Mouse (Mus musculus) layer of hippocampus, adult 2 months (tissue): ENCODE data around the gene Iqcf1. TPM values are rescaled to one million over a fixed set of nuclear protein-coding genes. Genes with fewer than 3 reads are reported as not detected.
A peak's percentile ranks its signal among the peaks of the same experiment; 100 is the strongest.

Source experiments
- DNase-seq, 2 experiments: peaks; one replicate each; pipeline ENCODE4 v3.0.0; 2022; ENCODE audit warnings: low spot score in 2 of 2
- H3K27ac ChIP-seq: fragments of 200-600 bp; 2 replicates; pipeline ENCODE4 v1.8.1; 2022
- H3K4me3 ChIP-seq: fragments of 200-600 bp; 2 replicates; pipeline ENCODE4 v1.8.1; 2022; ENCODE audit warnings: mild to moderate bottlenecking
- CTCF ChIP-seq: fragments of 200-600 bp; conservative IDR thresholded peaks from 2 replicates; pipeline ENCODE4 v1.8.1; 2022; ENCODE audit warnings: antibody characterized with exemption, mild to moderate bottlenecking, moderate library complexity
- long read RNA-seq, 2 experiments: library from polyadenylated mRNA; stranded (forward); transcript quantifications; one replicate each; pipeline ENCODE4 v2.0.0; 2021; ENCODE audit warnings: borderline mapping rate in 2 of 2
- total RNA-seq, 2 experiments: library from RNA; stranded (reverse); gene quantifications; 2 replicates each; pipeline ENCODE4 v1.2.3; 2021

Gene Iqcf1
- not detected for total RNA-seq
- long read RNA-seq, experiment 1 = 0 reads
- long read RNA-seq, experiment 2 = 0 reads

DNA sequence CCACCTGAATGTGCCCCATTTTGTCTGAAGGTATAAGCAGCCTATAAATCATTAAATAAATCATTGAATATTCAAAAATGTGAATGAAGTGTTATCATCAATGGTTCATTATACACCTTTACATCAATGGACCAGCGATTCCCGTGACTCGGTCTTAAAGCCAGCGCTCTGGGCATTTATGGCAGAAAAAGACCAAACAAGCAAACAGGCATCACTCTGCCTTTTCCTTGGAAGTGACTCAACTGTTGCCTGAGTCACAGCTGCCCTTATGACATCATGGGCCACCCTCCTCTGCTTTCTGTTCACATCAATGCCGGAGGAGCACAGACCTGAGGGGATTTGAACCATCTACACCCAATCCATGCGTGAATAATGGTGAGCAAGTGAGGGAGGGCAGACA is at the start of gene Iqcf1:
Gene Iqcf1 (plus strand): TSS at position 301 of the 400 bp plus-strand sequence.
- no peak for TF ChIP-seq CTCF
- DNase-seq = no peak
- no peak within 1 kb of the TSS for H3K27ac ChIP-seq
- H3K4me3 ChIP-seq = no peak within 1 kb of the TSS

DNA sequence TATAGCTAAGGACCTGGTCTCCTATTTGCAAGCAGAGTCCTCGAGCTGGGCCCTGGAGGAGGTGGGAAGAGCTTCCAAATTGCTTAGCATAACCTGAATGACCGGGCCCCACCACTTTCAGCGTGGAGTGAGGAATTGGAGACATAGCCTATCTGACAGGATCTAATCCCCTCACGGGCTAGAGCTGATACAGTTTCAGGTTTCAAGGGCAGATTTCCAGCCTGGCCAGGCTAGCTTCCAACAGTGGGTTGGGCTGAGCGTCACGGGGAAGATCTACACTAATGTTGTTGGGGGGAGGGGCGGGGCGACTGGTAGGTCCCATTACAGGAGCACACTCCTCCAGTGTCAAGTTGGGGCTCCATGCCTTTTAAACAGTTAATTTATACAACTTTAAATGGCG is 49.1 kb upstream of the Iqcf1 start:
- no peak for TF ChIP-seq CTCF
- no peak for DNase-seq
- Histone ChIP-seq H3K27ac (no peak overlapping the region; the same call in 1 of the 2 replicates), H3K4me3 (no peak overlapping the region)

DNA sequence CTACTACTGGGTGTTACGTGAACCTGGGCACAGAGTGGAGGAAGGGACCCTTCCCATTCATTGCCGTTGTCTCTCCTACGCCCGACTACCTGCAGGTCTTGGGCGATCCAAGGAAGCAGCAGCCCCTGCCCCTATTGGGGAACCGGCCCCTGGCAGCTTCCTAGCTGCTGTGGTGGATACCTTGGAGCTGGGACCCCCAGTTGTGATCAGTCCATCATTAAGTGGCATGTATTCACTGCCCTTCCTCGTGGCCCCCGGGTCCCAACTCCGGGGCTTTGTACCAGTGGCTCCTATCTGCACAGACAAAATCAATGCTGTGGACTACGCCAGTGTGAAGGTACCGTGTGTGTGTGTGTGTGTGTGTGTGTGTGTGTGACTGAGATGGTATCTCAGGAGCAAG is 48.5 kb upstream of the Iqcf1 start:
- TF ChIP-seq CTCF = no peak
- no peak overlapping the region for H3K4me3 ChIP-seq
- no peak for DNase-seq
- no peak overlapping the region for H3K27ac ChIP-seq

DNA sequence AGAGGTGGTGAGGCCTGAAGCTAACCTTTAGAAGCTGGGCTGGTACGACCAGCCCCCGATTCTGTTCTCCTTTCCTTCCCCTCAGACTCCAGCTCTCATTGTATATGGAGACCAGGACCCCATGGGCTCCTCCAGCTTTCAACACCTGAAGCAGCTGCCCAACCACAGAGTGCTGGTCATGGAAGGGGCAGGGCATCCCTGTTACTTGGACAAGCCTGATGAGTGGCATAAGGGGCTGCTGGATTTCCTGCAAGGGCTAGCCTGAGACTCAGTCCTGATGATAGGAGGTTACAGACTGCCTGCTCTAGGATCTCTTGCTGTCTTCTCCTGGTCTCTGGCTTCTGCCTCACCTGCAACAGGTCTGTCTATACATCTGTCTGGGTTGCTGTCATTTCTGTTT is 47.9 kb upstream of the Iqcf1 start:
- no peak for TF ChIP-seq CTCF
- no peak overlapping the region for H3K4me3 ChIP-seq
- DNase-seq = no peak
- H3K27ac ChIP-seq = no peak overlapping the region

DNA sequence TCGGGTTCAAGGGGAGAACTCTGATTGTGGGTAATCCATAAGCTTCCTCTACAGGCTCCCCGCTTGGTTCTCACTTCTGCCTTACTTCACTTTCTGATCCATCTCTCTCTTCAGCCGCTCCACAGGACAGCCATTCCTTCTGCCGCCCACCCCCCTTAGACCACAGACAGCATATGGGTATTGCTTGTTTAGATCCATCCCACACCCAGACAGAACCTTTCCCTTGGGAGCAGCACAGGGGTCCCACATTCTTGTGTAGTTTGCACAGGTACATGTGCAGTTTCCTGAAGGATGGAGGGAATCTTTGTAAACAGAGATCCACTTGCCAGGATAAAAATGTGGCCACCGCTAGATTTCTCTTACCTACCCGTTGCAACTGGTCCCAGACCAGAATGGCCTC is 47.4 kb upstream of the Iqcf1 start:
- Histone ChIP-seq H3K4me3 (peak overlapping the region; percentile 71; the same call in 1 of the 2 replicates), H3K27ac (peak overlapping the region; percentile 97; the same call in 1 of the 2 replicates)
- no peak for DNase-seq
- no peak for TF ChIP-seq CTCF

DNA sequence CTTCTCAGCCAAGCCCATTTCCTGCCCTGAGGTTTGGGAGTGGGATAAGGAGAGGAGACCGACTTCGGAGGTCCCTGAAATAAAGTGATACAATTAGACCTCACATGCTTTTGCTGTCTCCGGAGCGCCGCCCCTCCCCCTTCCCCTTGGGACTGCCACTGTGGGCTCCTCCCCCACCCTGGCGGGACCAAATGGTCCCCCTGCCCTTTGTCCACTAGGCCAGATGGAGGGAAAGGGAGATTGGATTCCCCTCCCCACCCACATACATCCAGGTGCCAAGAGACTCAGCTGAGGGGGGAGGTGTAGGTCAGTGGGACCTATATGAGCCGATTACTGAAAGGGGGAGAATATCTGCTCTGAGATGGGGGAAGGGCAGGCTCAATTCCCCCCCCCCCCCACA is 46.9 kb upstream of the Iqcf1 start:
- Histone ChIP-seq H3K4me3 (peak overlapping the region; percentile 71), H3K27ac (peak overlapping the region; percentile 97)
- DNase-seq = no peak
- TF ChIP-seq CTCF = no peak

DNA sequence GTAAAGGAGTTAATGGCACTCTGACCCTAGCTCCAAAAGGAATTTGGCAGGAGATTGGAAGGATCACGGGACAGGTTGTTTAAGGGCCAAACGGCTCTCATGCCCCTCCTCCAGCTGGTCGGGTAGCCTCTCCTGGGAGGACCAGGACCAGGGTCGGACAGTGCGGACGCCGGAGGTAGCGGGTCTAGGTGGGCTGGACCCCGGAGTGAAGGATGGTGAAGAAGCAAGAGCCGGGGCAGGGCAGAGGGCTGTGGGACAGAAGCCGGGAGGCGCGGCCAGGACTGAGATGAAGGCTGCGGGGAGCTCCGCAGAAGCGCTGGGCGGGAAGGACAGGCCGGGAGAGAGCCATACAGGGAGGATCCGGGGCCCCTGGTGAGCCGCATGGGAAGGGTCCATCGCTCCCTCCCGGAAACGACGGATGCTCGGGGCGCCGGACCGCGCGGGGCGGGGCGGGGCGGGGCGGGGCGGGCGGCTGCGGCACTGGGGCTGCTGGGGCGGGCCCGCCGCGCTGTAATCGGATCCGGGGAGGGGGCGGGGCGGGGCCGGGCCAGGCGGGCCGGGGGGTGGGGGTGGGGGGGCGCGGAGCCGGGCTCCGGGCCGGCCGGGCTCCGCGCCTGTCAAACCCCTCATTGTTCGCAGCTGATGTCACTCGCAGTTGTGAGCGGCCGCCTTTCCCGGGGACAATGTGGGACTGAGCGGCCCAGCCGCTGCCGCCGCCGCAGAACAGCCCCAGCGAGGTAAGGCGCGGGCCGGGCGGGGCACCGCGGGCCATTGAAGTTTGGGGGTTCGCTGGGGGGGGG is 46.3 kb upstream of the Iqcf1 start, which contains the start of gene Pcbp4:
Gene Pcbp4 (plus strand): TSS at position 21 of the 800 bp plus-strand sequence.
- DNase-seq = peak in 1 of 2 experiments; percentile 58
- peak within 1 kb of the TSS; percentile 72 for H3K4me3 ChIP-seq
- TF ChIP-seq CTCF = no peak
- H3K27ac ChIP-seq = peak within 1 kb of the TSS; percentile 97

DNA sequence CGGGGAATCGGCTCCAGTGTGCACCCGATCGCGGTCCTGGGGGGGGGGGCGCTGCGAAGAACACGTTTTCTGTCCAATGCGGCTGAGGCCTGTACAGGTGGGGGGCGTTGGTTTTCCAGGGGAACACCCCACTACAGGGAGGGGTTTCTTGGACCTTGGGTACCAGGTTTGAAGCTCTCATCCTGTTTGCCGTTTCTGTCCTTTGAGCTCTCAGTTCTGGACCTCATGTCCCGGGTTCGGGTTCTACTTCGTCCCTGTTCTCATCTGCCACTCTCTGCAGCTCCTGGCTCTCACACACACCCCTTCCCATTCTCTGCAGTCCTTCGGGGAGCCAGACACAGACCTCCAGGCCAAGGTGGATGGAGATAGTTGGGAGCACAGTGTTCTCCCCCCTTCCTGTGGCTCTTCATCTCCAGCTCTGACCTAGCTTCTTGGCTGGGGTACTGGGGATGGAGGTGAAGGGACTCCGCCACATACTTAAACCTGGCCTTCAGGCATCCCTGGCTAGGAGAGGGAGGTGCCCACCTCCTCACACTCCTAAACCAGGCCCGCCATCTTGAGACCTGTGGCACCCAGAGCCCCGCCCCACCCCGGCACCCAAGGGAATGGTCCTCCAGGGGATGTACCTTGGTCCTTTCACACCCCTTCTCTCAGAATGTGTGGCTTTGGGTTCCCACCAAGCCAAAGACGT is 45.6 kb upstream of the Iqcf1 start:
- H3K27ac ChIP-seq = peak overlapping the region; percentile 93
- no peak for DNase-seq
- no peak for TF ChIP-seq CTCF

DNA sequence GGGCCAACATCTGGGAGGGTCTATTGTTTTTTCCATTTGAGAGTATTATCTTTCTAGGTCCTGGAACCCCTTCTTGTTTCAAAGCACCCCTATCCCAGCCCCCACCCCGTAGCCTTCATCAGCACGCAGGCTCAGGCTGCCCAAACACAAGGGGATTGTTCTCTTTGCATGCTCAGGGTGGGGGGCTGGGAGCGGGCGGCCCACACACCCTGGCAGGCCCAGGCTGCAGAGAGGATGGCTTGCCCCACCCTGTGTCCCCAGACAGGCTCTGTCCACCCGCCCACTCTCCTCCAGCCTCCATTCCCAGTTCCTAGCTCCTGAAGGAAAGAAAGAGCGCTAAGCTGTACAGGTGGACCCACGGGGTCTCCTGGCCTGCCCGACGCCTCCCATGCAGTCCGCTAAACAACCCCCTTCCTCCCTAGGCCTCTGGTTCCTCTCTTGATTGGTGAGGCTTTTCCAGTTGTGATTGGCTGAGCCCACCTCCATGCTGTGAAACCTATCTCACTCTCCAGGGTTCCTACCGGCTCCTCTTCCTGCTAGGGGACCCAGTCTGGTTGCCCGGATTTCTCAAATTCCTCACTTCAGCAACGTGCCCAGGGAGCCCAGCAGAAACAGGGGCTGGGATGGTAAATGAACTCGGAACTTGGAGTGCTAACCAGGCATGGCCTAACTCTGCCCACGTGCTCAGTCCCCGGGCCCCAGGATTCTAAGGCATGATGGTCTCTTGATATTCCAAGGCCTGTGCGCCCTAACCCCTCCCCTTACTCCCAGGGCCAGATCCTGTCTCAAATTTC is 44.7 kb upstream of the Iqcf1 start:
- H3K4me3 ChIP-seq = peak overlapping the region; percentile 72
- TF ChIP-seq CTCF = no peak
- DNase-seq = no peak
- peak overlapping the region; percentile 93 for H3K27ac ChIP-seq

More for the DNA sequence above, 45.6 kb upstream of the Iqcf1 start:
- H3K4me3 ChIP-seq = peak overlapping the region; percentile 72

DNA sequence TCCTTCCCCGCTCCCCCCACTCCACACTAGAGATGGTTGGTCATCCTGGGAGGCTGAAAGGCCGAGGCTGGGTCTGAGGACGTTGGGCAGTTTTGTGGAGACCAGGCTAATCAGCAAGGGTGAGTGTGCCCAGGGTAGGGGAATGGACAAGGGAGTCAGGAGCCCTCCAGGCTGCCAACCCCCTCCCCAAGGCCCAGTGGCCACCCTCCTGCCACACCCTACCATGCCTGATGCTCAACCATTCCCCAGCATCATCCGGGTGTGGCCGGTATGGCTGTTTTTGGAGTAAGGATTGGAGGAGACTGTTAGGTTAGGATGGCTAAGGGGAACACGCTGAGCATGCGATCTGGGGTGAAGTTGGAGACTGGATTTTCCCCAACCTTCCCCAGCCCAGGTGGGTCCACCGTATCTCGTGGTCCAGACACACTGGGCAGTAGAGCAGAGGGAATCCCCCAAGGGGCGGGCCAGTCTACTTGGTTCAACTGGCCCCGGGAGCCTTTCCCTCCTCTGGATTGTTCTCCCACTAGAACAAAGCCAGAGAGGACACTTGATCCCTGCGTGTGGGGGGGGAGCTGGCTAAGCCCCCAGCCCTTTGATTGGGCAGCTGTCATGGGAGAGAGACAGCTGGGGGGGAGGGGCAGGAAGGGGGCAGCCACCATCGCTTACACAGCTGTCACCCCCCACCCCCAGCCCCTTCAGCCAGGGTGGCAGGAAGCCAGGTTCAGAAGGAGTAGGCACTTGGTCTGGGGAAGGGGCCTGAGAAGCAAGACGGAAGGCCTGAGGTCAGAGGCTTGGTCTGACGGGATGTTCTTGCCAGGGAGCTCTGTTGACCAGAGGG is 43.2 kb upstream of the Iqcf1 start:
- peak overlapping the region; percentile 93; the same call in 1 of the 2 replicates for H3K27ac ChIP-seq
- no peak for TF ChIP-seq CTCF
- H3K4me3 ChIP-seq = peak overlapping the region; percentile 72
- no peak for DNase-seq

DNA sequence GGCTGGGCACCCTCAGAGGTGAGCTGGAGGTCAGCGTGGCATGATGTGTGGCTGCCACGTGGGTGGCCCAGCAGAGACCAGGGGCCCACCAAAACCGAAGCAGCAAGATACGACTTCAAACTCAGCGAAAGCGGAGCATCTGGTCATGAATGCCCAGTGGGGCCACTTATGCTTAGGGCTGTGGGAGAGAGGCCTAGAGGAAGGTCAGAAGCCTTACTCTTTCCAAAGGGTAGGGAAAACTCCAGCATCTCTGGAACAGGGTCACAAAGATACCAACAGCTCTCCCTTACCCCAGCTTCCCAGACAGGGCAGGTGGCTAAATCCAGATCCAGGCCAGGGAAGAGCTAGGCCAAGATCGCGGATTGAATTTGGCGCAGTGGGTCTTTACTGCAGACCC is 42.6 kb upstream of the Iqcf1 start:
- no peak overlapping the region for H3K4me3 ChIP-seq
- no peak for DNase-seq
- peak overlapping the region; percentile 93; the same call in 1 of the 2 replicates for H3K27ac ChIP-seq
- TF ChIP-seq CTCF = no peak

DNA sequence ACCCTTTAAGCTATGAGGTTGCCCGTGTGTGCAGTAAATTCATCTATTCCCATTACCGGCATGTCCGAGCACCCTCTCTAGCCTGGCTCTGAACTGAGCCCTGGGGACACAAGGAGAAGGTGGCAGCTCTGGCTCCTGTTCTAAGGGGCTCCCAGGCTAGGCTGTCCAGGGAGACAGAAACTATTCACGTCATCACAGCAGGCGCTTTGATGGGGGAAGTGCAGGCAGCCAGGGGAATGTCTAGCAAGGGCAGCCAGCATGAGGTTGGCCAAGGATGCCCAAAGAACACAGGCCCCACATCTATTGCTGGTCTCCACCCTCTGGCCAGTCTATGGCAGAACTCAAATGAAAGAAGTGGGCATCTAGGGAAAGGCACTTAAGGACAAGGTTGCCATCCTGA is 41.8 kb upstream of the Iqcf1 start:
- H3K27ac ChIP-seq = peak overlapping the region; percentile 93; the same call in 1 of the 2 replicates

More for the DNA sequence above, 41.8 kb upstream of the Iqcf1 start:
- no peak overlapping the region for H3K4me3 ChIP-seq
- no peak for TF ChIP-seq CTCF
- DNase-seq = no peak
